Mouse (Mus musculus) heart, embryonic 14.5 days (tissue): Measurements from ENCODE around the gene Catsperg2. TPM values are rescaled to one million over a fixed set of nuclear protein-coding genes. Genes with fewer than 3 reads are reported as not detected.
"Not testable (repeated sequence)": the region's sequence is repeated elsewhere in the genome, so short reads cannot be mapped to it uniquely, and the experiment has no call there.

Experiments used
- ATAC-seq: fragments of 200-750 bp; cut with Nextera tagmentation; 2 replicates; pipeline ENCODE4 v1.8.0; 2017; ENCODE audit warnings: low read depth, moderate TSS enrichment; ENCODE audit not compliant: insufficient number of reproducible peaks, insufficient read depth, low FRiP score
- H3K27ac ChIP-seq, 2 experiments: fragments of 200-500 bp in 1 of 2; fragments of 300-500 bp in 1 of 2; sonication (generic) in 1 of 2; replicated peaks in 1 of 2; 2 replicates each; pipeline ENCODE4 v1.5.1; 2012 to 2014; ENCODE audit warnings: low read depth in 2 of 2, low read length in 2 of 2, control low read depth in 1 of 2, mild to moderate bottlenecking in 1 of 2, mixed read lengths in 1 of 2; ENCODE audit not compliant: control insufficient read depth in 1 of 2, insufficient read depth in 1 of 2
- H3K27me3 ChIP-seq: fragments of 300-500 bp; sonication (generic); 2 replicates; pipeline ENCODE4 v1.6.1; 2014; ENCODE audit warnings: mild to moderate bottlenecking, low read length, control low read depth; ENCODE audit not compliant: control insufficient read depth, insufficient read depth
- H3K36me3 ChIP-seq: fragments of 300-500 bp; sonication (generic); 2 replicates; pipeline ENCODE4 v1.6.1; 2014; ENCODE audit warnings: mild to moderate bottlenecking, control low read depth, low read length, mixed read lengths; ENCODE audit not compliant: control insufficient read depth, insufficient read depth
- H3K4me1 ChIP-seq, 2 experiments: fragments of 200-500 bp in 1 of 2; fragments of 300-500 bp in 1 of 2; sonication (generic) in 1 of 2; 2 replicates each; pipeline ENCODE4 v1.6.1; 2012 to 2014; ENCODE audit warnings: low read length in 2 of 2, control low read depth in 1 of 2, mixed read lengths in 1 of 2; ENCODE audit not compliant: control insufficient read depth in 2 of 2, insufficient read depth in 2 of 2
- H3K4me2 ChIP-seq: fragments of 300-500 bp; sonication (generic); 2 replicates; pipeline ENCODE4 v1.6.1; 2014; ENCODE audit warnings: mild to moderate bottlenecking, low read length
- H3K4me3 ChIP-seq, 2 experiments: fragments of 200-500 bp in 1 of 2; fragments of 300-500 bp in 1 of 2; sonication (generic) in 1 of 2; 2 replicates each; pipeline ENCODE4 v1.5.1; 2012 to 2014; ENCODE audit warnings: low read length in 2 of 2, mild to moderate bottlenecking in 2 of 2, control low read depth in 1 of 2, low read depth in 1 of 2, moderate library complexity in 1 of 2; ENCODE audit not compliant: control insufficient read depth in 1 of 2, insufficient read depth in 1 of 2
- H3K9ac ChIP-seq: fragments of 300-500 bp; sonication (generic); 2 replicates; pipeline ENCODE4 v1.6.1; 2014; ENCODE audit warnings: mild to moderate bottlenecking, low read length
- H3K9me3 ChIP-seq: fragments of 300-500 bp; sonication (generic); 2 replicates; pipeline ENCODE4 v1.6.1; 2016; ENCODE audit warnings: low read length, control low read depth; ENCODE audit not compliant: control insufficient read depth
- WGBS: fragments of 180-500 bp; shearing (Covaris S2); extraction: QIAGEN DNeasy Blood & Tissue Kit; methylation state at CpG from one replicate; pipeline ENCODE4 v1.1.7; 2014; 5-methylcytosine and 5-hydroxymethylcytosine counted together
- polyA plus RNA-seq: library from polyadenylated mRNA; unstranded; fragments of >200 nt; fragmentation: Nextera tagmentation; extraction: Ambion mirVana; gene quantifications from 2 replicates; pipeline ENCODE4 v1.2.1, GENCODE M21; 2014

The Catsperg2 gene
- polyA plus RNA-seq, 1 experiment from 2014 or later, result not detected

- H3K4me3 ChIP-seq, result no peak overlapping the region
- H3K4me1 ChIP-seq, result peaks cover 0 to 11% of the 10 kb centered on the region in 2 experiments; a peak in 2 of 4 replicates
- ATAC-seq, result no peak
- no peak overlapping the region for H3K4me2 ChIP-seq
- 68% methylated on average over 7 of the region's 7 CpGs for WGBS
- H3K9me3 ChIP-seq, result no peaks in the 10 kb centered on the region; the same call in 1 of the 2 replicates
- no peaks in the 10 kb centered on the region for H3K36me3 ChIP-seq
- H3K9ac ChIP-seq, result no peak overlapping the region
- H3K27ac ChIP-seq, result no peak overlapping the region
- H3K27me3 ChIP-seq, result no peaks in the 10 kb centered on the region
Measured at GRCm38 (mm10) chr7:29764702-29765101, 37.9 kb upstream of the Catsperg2 start.

- Histone ChIP-seq H3K36me3 (no peaks in the 10 kb centered on the region), H3K27me3 (no peaks in the 10 kb centered on the region), H3K9me3 (peaks cover 2% of the 10 kb centered on the region; the same call in 1 of the 2 replicates), H3K4me1 (no peaks in the 10 kb centered on the region), H3K27ac (no peak overlapping the region), H3K4me2 (no peak overlapping the region), H3K4me3 (no peak overlapping the region), H3K9ac (no peak overlapping the region)
- 84% methylated on average over 5 of the region's 5 CpGs for WGBS
- ATAC-seq, result no peak
Measured at GRCm38 (mm10) chr7:29760476-29760875, 33.6 kb upstream of the Catsperg2 start.

DNA sequence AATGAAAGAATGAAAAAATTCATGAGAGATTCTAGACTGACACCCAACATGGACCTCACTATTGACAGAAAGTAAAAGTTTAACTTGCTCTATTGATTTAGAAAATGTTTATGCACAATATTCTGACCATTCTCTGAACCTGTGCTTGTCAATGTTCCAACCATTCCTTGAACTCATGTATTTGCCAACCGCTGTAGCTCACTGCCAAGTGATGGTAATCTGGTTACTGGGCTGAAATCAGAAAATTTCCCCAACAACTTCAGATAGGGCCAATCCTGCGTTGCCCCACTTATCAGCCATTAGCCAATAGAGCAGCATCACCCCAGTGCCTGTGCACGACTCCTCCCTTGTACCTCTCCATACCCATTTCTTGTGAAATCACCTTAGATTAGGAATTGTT lies 15.4 kb upstream of the Catsperg2 start:
- Histone ChIP-seq H3K4me2 (no peak overlapping the region), H3K9ac (no peak overlapping the region), H3K27me3 (no peaks in the 10 kb centered on the region), H3K4me3 (no peak overlapping the region), H3K4me1 (no peaks in the 10 kb centered on the region), H3K27ac (no peak overlapping the region), H3K36me3 (no peaks in the 10 kb centered on the region), H3K9me3 (peaks cover 14% of the 10 kb centered on the region; the same call in 1 of the 2 replicates)
- ATAC-seq, result no peak
- 76% methylated on average over 3 of the region's 3 CpGs for WGBS

DNA sequence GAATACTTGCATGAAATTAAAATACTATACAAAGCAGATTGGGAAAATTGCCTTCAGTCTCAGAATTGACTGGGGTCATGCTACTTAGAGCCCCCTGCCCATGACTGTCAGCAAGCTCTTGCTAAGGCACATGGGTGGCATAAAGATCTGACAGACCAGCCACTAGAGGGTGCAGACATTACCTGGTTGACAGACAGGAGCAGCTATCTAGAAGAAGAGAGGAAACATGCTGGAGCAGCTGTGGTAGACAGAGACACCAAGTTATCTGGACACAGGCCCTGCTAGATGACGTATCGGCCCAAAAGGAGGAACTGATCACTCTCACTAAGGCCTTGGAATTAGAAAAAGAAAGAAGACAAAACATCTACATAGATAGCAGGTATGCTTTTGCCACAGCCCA lies 1.2 kb upstream of the Catsperg2 start:
- no peak for ATAC-seq
- H3K27me3 ChIP-seq, result no peaks in the 10 kb centered on the region
- 63% methylated on average over 2 of the region's 2 CpGs for WGBS
- no peak overlapping the region for H3K27ac ChIP-seq
- H3K9ac ChIP-seq, result no peak overlapping the region
- H3K4me2 ChIP-seq, result no peak overlapping the region
- no peaks in the 10 kb centered on the region; a peak in 1 of 4 replicates for H3K4me1 ChIP-seq
- H3K4me3 ChIP-seq, result no peak overlapping the region
- peaks cover 17% of the 10 kb centered on the region for H3K9me3 ChIP-seq
- no peaks in the 10 kb centered on the region for H3K36me3 ChIP-seq

DNA sequence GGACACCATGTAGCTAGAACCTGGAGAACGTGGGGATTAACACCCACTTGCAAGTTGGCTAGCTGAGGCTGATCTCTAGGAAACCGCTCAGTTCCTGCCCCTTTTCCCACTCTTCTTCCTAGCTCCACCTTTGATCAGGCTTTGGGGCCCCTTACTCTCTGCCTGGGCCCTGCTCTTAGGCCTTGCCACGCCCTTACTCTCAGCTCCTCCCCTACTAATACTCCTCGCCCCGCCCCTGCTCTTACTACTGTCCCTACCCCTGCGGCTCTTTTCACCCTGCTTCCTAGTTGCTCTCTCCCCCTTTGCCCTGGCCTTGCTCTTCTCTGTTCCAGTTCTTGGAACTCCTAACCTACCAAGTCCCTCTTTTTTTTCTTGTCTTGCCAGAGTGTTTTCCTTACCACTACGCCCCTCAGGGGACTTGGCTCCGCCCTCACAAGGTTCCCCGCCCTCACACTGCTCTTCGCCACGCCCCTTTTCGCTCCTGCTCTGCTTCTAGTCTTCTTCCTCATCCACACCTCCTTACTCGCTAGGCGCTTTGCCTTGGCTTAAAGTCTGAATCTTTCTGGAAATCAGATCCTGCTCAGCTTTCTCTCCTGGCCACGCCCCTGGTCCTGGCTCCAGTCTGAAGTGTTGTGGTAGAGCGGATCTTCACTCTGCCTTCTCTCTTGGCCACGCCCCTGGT lies 1.2 kb downstream of the Catsperg2 start:
- Histone ChIP-seq H3K4me3 (0 out of 4 replicates have a peak overlapping the region, but pooled peaks of 1 of the 2 experiments have one; percentile 5), H3K4me2 (peak overlapping the region; percentile 2)
- H3K27me3 ChIP-seq, H3K9me3 ChIP-seq, H3K27ac ChIP-seq, H3K9ac ChIP-seq, ATAC-seq, H3K36me3 ChIP-seq, H3K4me1 ChIP-seq: not testable (repeated sequence)
- WGBS, result 21% methylated on average over 16 of the region's 17 CpGs

GRCm38 (mm10) chr7:29708891-29709290 lies 17.9 kb downstream of the Catsperg2 start:
- ATAC-seq, result not testable (repeated sequence)
- 71% methylated on average over 2 of the region's 2 CpGs for WGBS

DNA sequence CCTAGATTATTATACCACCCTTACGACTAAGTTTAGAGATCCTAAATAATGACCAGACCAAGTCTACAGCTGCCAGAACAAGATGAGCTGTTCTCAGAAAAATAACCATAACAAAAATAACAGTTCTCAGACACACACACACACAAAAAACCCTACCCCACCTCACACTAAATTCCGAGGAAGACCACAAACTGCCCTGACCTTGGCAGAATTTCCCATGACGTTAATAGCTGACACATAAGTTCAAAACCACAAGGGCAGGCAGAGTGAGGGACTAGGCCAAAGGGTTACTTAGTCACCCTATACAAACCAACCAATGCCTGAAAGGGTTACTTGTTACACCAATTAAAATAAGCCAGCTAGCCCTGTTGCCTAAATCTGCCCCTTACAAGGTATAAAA lies 31.6 kb downstream of the Catsperg2 start:
- not testable (repeated sequence) for H3K4me2 ChIP-seq, H3K27ac ChIP-seq, H3K27me3 ChIP-seq, H3K9me3 ChIP-seq, H3K4me1 ChIP-seq, H3K4me3 ChIP-seq, H3K9ac ChIP-seq, H3K36me3 ChIP-seq, ATAC-seq
- 85% methylated on average over 3 of the region's 3 CpGs for WGBS

More at GRCm38 (mm10) chr7:29708891-29709290, 17.9 kb downstream of the Catsperg2 start:
- H3K4me1 ChIP-seq, H3K4me2 ChIP-seq, H3K27me3 ChIP-seq, H3K9me3 ChIP-seq, H3K36me3 ChIP-seq, H3K9ac ChIP-seq, H3K27ac ChIP-seq, H3K4me3 ChIP-seq: not testable (repeated sequence)

DNA sequence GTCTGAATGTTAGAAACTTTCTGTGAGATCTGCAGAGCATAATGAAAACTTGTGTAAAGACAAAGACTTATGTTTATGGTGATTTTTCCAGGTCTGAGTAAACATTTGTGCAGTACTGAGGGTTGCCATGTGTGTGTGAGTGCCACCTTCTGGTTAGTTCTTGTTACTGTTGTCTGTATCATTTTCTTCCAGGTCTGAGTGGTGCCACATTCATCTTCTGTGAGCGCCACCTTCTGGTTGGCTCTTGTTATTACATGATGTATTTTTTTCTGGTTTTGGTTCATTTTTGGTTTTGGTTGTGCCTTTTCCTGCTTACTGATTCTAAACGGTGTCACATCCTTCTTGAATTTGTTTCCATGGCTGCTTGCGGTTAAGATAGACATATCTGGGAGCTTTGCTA lies 45.0 kb downstream of the Catsperg2 start:
- ATAC-seq, result no peak
- WGBS, result 59% methylated on average over 3 of the region's 3 CpGs
- Histone ChIP-seq H3K36me3 (no peaks in the 10 kb centered on the region), H3K27me3 (no peaks in the 10 kb centered on the region), H3K4me1 (no peaks in the 10 kb centered on the region), H3K4me2 (no peak overlapping the region), H3K4me3 (no peak overlapping the region), H3K9ac (no peak overlapping the region), H3K27ac (no peak overlapping the region), H3K9me3 (peaks cover 18% of the 10 kb centered on the region)
